Mouse (Mus musculus): ENCODE data around the gene Nwd2.
A peak's percentile ranks its signal among the peaks of the same experiment; 100 is the strongest.

Gene Nwd2

GRCm38 (mm10) chr5:63755938-63756337 is 107.0 kb downstream of the Nwd2 start:
- DNase-seq (ENCODE audit: low read depth): no peak

DNA sequence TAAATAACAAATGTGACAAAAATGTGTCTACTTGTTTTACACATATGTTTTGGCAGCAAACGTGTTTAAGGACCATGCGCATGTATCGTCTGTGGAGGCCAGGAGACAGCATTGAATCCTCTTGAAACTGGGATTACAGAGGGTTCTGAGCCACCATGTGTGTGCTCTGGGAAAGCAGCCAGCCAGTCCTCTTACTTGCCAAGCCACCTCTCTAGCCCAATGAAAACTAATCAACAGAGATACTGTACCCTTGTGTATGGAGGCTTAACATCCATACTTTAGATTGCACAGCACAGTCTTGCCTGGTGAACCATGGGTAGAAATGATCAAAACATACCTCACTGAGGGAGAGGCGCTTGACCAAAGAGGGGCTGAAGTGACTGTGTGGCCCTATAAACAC is 117.0 kb downstream of the Nwd2 start:
- DNase-seq (ENCODE audit: low read depth): no peak

- peak; percentile 79 for DNase-seq (ENCODE audit: low read depth)
Measured at GRCm38 (mm10) chr5:63766715-63767114, 117.8 kb downstream of the Nwd2 start.

GRCm38 (mm10) chr5:63767464-63767863 is 118.6 kb downstream of the Nwd2 start:
- DNase-seq (ENCODE audit: low read depth): no peak

GRCm38 (mm10) chr5:63768220-63768619 is 119.3 kb downstream of the Nwd2 start:
- DNase-seq (ENCODE audit: low read depth): peak; percentile 9

GRCm38 (mm10) chr5:63772971-63773370 is 124.1 kb downstream of the Nwd2 start:
- no peak for DNase-seq (ENCODE audit: low read depth)

DNA sequence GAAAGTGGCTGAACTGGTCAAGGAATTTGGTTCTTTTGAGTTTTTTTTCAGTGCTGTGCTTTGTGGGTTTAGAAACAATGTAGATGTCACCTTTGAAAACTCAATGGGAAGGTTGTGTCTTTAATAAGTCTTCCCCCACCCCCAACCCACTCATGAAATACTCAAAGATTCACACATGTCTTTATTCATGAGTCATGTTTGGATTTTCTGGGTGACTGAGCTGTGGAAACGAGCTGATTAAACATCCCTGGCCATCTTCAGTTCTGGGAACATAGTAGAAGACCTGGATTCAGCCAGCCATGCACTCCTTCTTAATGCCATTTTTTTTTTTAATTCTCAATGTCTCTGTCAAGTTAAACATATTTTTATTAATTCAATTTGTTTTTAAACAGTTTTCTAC is 124.7 kb downstream of the Nwd2 start:
- DNase-seq (ENCODE audit: low read depth): no peak

GRCm38 (mm10) chr5:63788156-63788826 is 139.4 kb downstream of the Nwd2 start:
- DNase-seq (ENCODE audit: low read depth): no peak

DNA sequence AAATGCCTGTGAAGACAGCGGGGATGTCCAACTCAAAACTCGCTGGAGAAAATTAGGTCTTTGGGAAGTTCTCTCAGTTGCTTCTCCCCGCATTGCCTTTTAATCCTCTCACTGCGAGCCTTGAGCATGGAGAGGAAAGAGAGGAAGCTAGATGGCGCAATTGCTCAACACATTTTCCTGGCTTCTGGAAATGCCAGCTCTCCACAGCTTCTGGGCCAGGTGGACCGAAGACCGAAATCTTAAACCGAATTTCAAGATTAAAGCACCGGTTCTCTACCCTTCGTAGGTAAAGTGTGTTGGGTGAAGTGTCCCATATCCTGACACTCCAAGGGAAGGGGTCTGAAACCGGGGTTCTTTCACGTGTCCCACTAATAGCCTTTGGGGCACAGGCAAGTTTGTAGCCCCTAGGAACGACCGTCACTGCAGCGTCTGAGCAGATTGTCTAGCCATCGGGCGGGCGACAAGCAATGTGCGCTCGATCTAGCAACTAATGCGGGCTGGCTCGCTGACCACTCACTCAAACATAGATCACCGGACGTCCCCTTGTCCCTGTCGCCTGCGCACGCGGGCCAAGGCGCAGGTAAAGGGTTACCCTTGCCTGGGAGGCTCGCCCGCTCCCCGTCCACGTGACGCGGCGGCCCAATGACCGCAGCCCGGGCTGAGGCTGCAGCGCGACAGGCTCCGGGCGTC is 163.1 kb downstream of the Nwd2 start, which contains the start of gene 0610040J01Rik:
0610040J01Rik (plus strand) TSS at position 545 of the 690 bp plus-strand sequence.
- peak; percentile 22 for DNase-seq (ENCODE audit: low read depth)

DNA sequence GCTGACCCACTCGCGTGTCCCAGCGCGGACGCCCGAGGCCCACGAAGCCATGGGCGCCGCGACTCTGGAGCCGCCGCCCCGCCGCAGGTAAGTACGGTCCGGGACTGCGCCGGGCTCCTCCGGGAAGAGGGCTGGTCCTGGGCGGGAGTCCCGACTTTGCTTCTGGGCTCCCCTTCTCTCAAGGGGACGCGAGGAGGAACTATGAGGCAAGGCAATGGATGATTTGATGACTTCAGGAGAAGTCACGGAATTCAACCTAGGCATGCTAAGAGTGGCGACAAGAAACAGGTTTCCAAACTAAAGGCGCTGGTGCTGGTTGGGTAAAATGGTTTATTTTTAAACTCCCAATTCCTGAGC is 163.6 kb downstream of the Nwd2 start:
- DNase-seq (ENCODE audit: low read depth): no peak

GRCm38 (mm10) chr5:63816643-63817042 is 167.7 kb downstream of the Nwd2 start:
- DNase-seq (ENCODE audit: low read depth): no peak

GRCm38 (mm10) chr5:63817270-63817669 is 168.4 kb downstream of the Nwd2 start:
- DNase-seq (ENCODE audit: low read depth): no peak

- no peak for DNase-seq (ENCODE audit: low read depth)
Measured at GRCm38 (mm10) chr5:63818975-63819374, 170.1 kb downstream of the Nwd2 start.

DNA sequence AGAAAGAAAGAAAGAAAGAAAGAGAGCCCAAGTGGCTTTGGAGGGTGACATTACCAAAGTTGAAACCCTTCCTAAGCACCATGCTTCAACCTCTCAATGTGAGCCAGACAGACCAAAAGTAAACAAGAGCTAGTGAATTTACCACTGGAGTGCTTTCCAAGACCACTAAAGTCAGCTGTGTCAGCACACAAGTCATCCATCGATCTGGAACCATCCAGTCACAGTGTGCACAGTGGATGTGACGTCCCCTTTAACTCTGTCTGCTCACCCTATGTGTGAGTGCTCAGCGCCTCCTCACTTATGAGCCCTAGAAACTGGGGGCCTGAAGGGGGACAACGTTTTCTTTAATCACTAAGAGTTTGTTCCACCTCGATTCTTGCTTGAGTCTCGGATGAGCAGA is 170.6 kb downstream of the Nwd2 start:
- DNase-seq (ENCODE audit: low read depth): no peak

GRCm38 (mm10) chr5:63821176-63821575 is 172.3 kb downstream of the Nwd2 start:
- DNase-seq (ENCODE audit: low read depth): no peak

GRCm38 (mm10) chr5:63821860-63822259 is 173.0 kb downstream of the Nwd2 start:
- DNase-seq (ENCODE audit: low read depth): no peak

DNA sequence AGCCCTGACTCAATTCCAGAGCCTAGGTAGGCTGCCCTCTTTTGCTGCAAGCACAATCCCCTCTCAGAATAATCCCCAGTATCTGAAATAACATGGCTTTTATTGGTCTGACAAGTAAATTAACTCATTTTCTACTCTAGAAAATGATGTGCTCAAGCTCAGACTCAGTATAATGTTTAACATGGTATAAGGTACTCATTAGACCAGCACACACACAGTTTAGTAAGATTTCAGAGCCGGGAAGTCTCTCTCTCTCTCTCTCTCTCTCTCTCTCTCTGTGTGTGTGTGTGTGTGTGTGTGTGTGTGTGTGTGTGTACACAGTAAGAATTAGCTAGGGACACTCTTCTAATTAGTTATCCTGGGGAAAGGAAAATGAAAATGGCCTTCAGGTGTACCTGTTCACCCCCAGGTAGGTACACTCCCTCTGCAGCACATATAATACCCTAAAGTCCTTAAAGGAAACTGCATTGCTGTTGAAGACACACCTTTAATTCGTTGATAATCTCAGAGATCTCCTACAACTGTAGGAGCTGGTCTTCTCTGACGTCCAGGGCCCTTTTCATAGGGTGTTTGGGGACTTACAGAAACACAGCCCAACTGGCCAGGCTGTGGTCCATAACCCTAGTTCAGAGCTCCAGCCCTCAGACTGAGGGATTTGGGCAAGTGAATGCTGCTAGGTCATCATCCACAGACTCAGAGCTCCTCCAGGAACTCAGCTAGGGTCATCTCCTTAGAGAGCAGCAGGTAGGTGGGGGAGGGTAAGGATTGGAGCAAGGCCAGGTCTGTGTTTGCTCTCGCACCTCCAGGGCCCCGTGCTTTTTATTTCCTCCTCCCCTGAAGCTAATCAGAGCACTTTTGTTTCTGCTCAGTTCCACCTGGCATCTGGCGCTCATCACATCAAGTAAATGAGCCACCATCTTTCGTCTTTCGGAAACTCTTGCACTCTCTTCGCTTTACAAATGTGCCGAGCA is 174.7 kb downstream of the Nwd2 start:
- DNase-seq (ENCODE audit: low read depth): no peak

GRCm38 (mm10) chr5:63824599-63825350 is 175.9 kb downstream of the Nwd2 start:
- no peak for DNase-seq (ENCODE audit: low read depth)

- DNase-seq (ENCODE audit: low read depth): no peak
Measured at GRCm38 (mm10) chr5:63825881-63826280, 177.0 kb downstream of the Nwd2 start.

DNA sequence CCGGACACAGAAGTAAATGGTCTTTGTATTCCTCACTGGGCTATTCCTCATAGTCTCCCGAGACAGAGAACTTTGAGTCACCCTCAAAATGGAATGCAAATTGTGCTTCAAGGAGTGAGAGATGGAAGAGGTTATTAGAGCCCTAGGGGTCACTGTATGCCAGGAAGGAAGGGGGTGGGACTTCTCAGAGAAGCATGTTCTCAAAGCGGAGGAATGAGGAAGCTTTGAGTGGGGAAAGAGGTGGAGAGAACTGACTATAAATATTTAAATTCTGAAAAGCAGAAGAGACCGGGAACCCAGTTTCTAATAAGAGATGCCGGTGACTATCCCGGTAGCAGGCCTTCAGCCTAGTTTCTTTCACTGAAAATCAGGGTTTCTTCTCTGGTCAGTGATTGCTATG is 178.1 kb downstream of the Nwd2 start:
- DNase-seq (ENCODE audit: low read depth): no peak

DNA sequence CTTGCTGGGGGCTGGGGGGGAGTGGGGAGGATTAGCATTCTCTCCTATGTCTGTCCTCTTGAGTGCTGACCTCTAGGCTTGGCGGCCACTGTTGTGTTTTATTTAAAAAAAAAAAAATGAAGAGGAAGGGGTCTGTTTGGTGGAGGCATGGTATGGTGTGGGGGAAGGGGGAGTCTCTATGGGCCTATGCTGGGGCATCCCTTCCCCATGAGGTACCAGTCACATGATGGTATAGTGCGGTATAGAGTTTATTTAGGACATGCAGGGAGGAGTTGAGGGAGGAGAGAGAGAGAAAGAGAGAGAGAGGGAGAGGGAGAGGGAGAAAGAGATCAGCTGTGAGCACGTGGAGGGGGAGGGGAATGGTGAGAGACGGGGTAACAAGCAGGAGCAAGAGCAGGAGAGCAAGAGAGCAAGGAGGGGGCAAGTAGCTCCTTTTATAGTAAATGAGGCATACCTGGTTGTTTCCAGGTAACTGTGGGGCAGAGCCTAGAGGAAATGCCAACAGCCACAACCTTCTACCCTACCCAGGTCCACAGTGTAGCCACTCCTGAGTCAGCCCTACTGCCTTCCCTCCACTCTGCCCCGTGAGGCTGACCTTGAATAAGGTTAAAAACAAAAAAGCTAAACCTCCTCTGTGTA is 178.6 kb downstream of the Nwd2 start:
- no peak for DNase-seq (ENCODE audit: low read depth)
